Mouse (Mus musculus): Measurements from ENCODE around the gene Cers4. TPM values are rescaled to one million over a fixed set of nuclear protein-coding genes. Genes with fewer than 3 reads are reported as not detected.
A peak's percentile ranks its signal among the peaks of the same experiment; 100 is the strongest.

Gene Cers4
- polyA plus RNA-seq, 1 experiment from 2014 or later, result 41.8 TPM

DNA sequence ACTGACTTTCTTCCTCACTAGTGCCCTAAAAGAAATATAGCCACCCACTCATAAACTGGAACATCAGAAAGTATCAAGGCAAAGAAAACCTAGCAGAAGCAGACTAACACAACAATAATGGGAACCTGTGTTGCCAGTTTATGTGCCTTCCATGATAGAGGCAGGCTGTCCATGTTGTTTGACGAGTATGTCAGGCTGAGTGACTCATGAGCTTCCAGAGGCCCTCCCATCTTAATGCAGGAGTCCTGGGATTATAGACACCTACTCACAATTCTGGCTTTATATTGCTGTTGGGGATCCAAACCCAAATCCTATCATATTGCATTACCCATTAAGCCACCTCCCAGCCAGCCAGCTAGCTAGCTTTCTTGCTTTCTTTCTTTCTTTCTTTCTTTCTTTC lies 12.5 kb downstream of the Cers4 start:
- WGBS, result 82% methylated on average over 1 of the region's 1 CpGs
- no peak overlapping the region for H3K27ac ChIP-seq
- H3K27me3 ChIP-seq, result no peaks in the 10 kb centered on the region
- peaks cover 20% of the 10 kb centered on the region for H3K36me3 ChIP-seq
- peaks cover 44% of the 10 kb centered on the region for H3K4me1 ChIP-seq (replicated peaks)
- H3K4me2 ChIP-seq, result no peak overlapping the region
- no peak for ATAC-seq (replicated peaks; ENCODE audit: insufficient number of reproducible peaks, insufficient read depth, low FRiP score, low read depth)
- no peak overlapping the region for H3K9ac ChIP-seq
- no peaks in the 10 kb centered on the region for H3K9me3 ChIP-seq (replicated peaks)
- no peak overlapping the region for H3K4me3 ChIP-seq

DNA sequence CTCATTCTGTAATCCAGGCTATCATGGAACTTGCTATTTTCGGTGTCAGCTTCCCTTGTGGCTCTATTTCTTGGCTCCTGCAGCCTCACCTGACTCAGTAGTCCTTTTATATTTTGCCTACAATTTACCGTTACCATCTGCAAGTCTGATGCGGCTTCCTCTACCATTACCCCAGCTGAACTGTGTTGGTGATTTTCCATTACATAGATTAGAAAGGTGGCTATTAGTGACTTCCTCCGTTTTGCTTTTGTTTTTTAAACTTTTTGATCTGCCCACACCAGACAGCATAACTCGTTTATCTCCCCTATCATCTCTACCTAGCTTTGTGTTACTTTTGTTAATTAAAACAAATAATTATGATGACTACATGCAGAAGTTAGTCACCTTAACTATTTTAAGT lies 14.7 kb downstream of the Cers4 start:
- Histone ChIP-seq H3K9me3 (replicated peaks) (no peaks in the 10 kb centered on the region), H3K4me1 (replicated peaks) (peaks cover 58% of the 10 kb centered on the region), H3K27me3 (no peaks in the 10 kb centered on the region), H3K4me3 (no peak overlapping the region), H3K36me3 (peaks cover 9% of the 10 kb centered on the region), H3K4me2 (no peak overlapping the region), H3K27ac (no peak overlapping the region), H3K9ac (no peak overlapping the region)
- WGBS, result 62% methylated on average over 5 of the region's 5 CpGs
- ATAC-seq (replicated peaks; ENCODE audit: insufficient number of reproducible peaks, insufficient read depth, low FRiP score, low read depth), result no peak

DNA sequence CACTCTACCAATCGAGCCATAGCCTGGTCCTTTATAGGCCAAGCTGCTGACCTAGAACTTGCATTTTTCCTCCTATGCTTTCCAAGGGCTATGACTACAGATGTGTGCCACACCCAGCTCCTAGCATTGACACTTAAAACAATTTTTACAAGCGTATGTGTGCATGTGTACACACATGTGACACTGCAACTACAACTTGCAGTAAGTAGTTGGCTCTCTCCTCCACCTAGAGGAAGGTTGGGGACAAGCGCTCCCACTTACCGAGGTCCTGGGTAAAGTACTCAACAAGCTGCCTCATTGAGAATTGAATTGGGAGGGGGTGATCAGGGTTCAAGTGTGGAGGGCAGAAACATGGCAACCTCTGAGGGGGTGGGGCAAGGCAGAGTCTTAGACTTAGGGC lies 18.0 kb downstream of the Cers4 start:
- 71% methylated on average over 4 of the region's 4 CpGs for WGBS
- no peaks in the 10 kb centered on the region for H3K27me3 ChIP-seq
- H3K4me2 ChIP-seq, result peak overlapping the region; percentile 48; the same call in 1 of the 2 replicates
- no peak for ATAC-seq (replicated peaks; ENCODE audit: insufficient number of reproducible peaks, insufficient read depth, low FRiP score, low read depth)
- peaks cover 80% of the 10 kb centered on the region for H3K4me1 ChIP-seq (replicated peaks)
- no peak overlapping the region for H3K9ac ChIP-seq
- H3K9me3 ChIP-seq (replicated peaks), result no peaks in the 10 kb centered on the region
- H3K36me3 ChIP-seq, result no peaks in the 10 kb centered on the region
- no peak overlapping the region for H3K4me3 ChIP-seq
- H3K27ac ChIP-seq, result peak overlapping the region; percentile 95

DNA sequence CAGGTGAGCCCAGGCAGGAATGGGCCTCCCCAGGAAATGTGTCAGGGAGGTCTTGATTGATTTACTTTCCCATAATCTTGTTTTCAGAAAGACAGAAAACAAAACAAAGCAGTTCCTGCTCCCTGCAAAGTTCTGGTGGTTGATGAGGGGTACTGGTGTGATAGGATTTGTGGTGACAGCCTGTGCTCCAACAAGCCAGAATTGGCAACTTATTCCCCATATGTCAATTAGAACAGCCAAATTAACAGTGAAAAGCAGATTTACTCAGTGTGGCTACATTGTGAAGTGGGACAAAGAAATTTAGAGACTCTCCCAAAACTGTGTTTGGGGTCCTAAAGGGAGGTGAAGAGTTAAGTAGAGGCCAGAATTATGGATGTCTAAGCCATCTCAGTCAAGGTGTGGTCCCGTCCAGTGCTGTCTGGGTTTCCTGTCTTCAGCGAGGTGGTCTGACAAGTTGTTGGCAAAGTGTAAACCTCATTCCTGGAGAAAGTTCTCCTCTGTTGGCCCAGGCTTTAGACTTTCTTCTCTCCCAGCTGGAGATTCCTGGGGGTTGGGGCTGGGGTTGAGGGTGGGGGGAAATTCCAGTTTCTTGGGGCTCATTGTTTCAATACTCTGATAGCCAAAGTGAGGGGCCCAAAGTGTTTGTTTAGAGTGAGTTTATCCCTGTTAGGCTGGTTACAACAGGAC lies 18.7 kb downstream of the Cers4 start:
- peak overlapping the region; percentile 8; the same call in 1 of the 2 replicates for H3K9ac ChIP-seq
- H3K4me3 ChIP-seq, result no peak overlapping the region
- H3K4me2 ChIP-seq, result peak overlapping the region; percentile 48
- peak; percentile 45 for ATAC-seq (replicated peaks; ENCODE audit: insufficient number of reproducible peaks, insufficient read depth, low FRiP score, low read depth)
- 7% methylated on average over 2 of the region's 2 CpGs for WGBS
- H3K4me1 ChIP-seq (replicated peaks), result peaks cover 73% of the 10 kb centered on the region
- H3K9me3 ChIP-seq (replicated peaks), result no peaks in the 10 kb centered on the region
- H3K27me3 ChIP-seq, result no peaks in the 10 kb centered on the region
- peak overlapping the region; percentile 95 for H3K27ac ChIP-seq
- peaks cover 3% of the 10 kb centered on the region; the same call in 1 of the 2 replicates for H3K36me3 ChIP-seq

DNA sequence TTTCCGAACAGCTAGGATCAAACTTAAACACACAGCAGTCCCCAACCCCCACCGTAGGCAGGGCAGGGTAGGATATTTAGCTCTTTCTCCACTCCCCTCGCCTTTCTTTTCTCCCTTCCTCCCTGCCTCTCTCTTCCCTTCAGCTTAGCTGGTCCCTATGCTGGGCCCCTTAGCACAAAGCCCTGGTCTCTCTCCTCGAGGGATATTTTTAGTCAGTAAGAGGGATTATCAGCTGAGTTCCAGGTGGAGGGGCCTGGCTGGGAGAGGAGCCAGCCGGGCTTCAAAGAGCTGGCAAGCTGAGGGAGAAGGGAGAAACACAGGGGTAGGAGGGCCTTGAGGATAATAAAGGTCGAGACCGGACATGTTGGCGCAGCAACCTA lies 19.3 kb downstream of the Cers4 start:
- no peak overlapping the region for H3K4me3 ChIP-seq
- H3K4me1 ChIP-seq (replicated peaks), result peaks cover 68% of the 10 kb centered on the region
- H3K36me3 ChIP-seq, result peaks cover 8% of the 10 kb centered on the region; the same call in 1 of the 2 replicates
- H3K27me3 ChIP-seq, result no peaks in the 10 kb centered on the region
- H3K27ac ChIP-seq, result peak overlapping the region; percentile 95
- 7% methylated on average over 8 of the region's 8 CpGs for WGBS
- peak overlapping the region; percentile 48 for H3K4me2 ChIP-seq
- peak; percentile 90 for ATAC-seq (replicated peaks; ENCODE audit: insufficient number of reproducible peaks, insufficient read depth, low FRiP score, low read depth)
- H3K9me3 ChIP-seq (replicated peaks), result no peaks in the 10 kb centered on the region
- H3K9ac ChIP-seq, result no peak overlapping the region

DNA sequence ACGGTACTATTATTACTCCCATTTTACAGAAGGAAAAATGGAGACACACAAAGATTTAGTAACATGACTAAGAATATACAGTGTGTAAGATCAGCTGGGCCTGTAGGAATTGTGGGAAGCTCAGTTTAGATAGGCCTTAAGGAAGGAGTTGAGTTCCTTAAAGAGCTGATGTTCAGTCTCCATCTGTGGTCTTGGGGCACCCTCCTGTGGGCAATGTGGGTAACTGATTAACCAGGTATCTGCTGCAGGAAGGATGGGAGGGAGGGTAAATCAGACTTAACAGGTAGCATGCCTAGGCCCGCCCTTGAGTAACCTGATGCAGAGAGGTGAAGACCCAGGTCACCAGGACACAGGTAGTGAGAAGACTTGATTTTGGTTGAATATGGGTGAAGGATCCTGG lies 23.3 kb downstream of the Cers4 start:
- H3K4me2 ChIP-seq, result no peak overlapping the region
- ATAC-seq (replicated peaks; ENCODE audit: insufficient number of reproducible peaks, insufficient read depth, low FRiP score, low read depth), result no peak
- WGBS, result 91% methylated on average over 2 of the region's 2 CpGs

DNA sequence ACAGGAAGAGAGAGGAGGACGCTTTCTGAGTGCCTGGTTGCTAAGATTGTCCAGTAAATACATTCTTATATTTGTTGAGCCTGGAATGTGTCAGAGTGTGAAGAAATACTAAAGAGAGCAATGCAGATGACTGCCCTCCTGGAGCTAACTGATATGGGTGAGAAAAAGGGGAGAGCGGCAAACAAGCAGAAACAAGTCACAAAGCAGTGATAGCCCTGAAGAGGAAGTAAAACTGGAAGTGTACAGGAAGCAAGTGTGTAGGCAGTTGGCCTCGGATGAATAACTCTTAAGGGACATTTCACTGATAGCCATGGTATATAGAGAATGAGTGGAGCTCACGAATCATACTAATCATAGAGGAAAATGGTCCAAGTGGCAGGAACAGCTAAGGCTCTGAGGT lies 28.6 kb downstream of the Cers4 start:
- Histone ChIP-seq H3K4me2 (no peak overlapping the region), H3K36me3 (peaks cover 78% of the 10 kb centered on the region), H3K9me3 (replicated peaks) (no peaks in the 10 kb centered on the region), H3K27me3 (no peaks in the 10 kb centered on the region), H3K4me3 (no peak overlapping the region), H3K9ac (no peak overlapping the region), H3K27ac (no peak overlapping the region), H3K4me1 (replicated peaks) (no peaks in the 10 kb centered on the region)
- ATAC-seq (replicated peaks; ENCODE audit: insufficient number of reproducible peaks, insufficient read depth, low FRiP score, low read depth), result no peak
- WGBS, result 57% methylated on average over 4 of the region's 4 CpGs

More for the DNA sequence above, 23.3 kb downstream of the Cers4 start:
- no peak overlapping the region for H3K27ac ChIP-seq
- no peak overlapping the region for H3K4me3 ChIP-seq
- H3K9ac ChIP-seq, result no peak overlapping the region
- peaks cover 47% of the 10 kb centered on the region for H3K36me3 ChIP-seq
- H3K9me3 ChIP-seq (replicated peaks), result no peaks in the 10 kb centered on the region
- H3K27me3 ChIP-seq, result no peaks in the 10 kb centered on the region
- H3K4me1 ChIP-seq (replicated peaks), result peaks cover 36% of the 10 kb centered on the region

DNA sequence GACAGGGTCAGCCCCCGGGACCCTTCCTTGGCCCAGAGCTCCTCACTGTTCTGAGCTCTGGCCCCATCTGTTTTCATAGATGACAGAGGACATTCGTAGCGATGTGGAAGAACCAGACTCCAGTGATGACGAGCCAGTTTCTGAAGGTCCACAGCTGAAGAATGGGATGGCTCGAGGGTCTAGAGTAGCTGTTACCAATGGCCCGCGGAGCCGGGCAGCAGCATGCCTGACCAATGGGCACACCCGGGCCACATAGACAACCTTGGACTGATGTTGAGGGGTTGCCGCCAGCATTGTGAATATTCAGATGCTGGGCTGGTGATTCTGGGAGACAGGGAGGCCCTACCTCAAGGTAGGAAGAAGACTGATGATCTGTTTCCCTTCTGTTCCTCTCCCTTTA lies 30.7 kb downstream of the Cers4 start:
- H3K4me3 ChIP-seq, result no peak overlapping the region
- H3K27ac ChIP-seq, result no peak overlapping the region
- H3K4me2 ChIP-seq, result no peak overlapping the region
- WGBS, result 96% methylated on average over 10 of the region's 10 CpGs
- no peak overlapping the region for H3K9ac ChIP-seq
- ATAC-seq (replicated peaks; ENCODE audit: insufficient number of reproducible peaks, insufficient read depth, low FRiP score, low read depth), result no peak
- H3K9me3 ChIP-seq (replicated peaks), result no peaks in the 10 kb centered on the region
- H3K36me3 ChIP-seq, result peaks cover 68% of the 10 kb centered on the region
- H3K4me1 ChIP-seq (replicated peaks), result no peaks in the 10 kb centered on the region
- no peaks in the 10 kb centered on the region for H3K27me3 ChIP-seq

Other genes starting within 250 kb of the Cers4 start
- 3.0 and 3.3 TPM in 2 replicates for gene Tgfbr3l, start 244.8 kb upstream of the Cers4 start, polyA plus RNA-seq (2015; fragmentation: Nextera tagmentation; extraction: Ambion mirVana)
- 37.7 and 47.0 TPM in 2 replicates for gene Snapc2, start 239.9 kb upstream of the Cers4 start, polyA plus RNA-seq (2015; fragmentation: Nextera tagmentation; extraction: Ambion mirVana)
- gene Ctxn1, start 233.8 kb upstream of the Cers4 start, polyA plus RNA-seq (2015; fragmentation: Nextera tagmentation; extraction: Ambion mirVana), result 27.8 and 37.3 TPM in 2 replicates
- 59.5 and 60.2 TPM in 2 replicates for gene Timm44, start 217.1 kb upstream of the Cers4 start, polyA plus RNA-seq (2015; fragmentation: Nextera tagmentation; extraction: Ambion mirVana)
- 15.7 and 63.4 TPM in 2 replicates for gene Ccl25, start 167.8 kb upstream of the Cers4 start, polyA plus RNA-seq (2015; fragmentation: Nextera tagmentation; extraction: Ambion mirVana)
- 160 and 165 TPM in 2 replicates for gene Elavl1, start 167.6 kb upstream of the Cers4 start, polyA plus RNA-seq (2015; fragmentation: Nextera tagmentation; extraction: Ambion mirVana)
- gene Zfp958, start 120.1 kb downstream of the Cers4 start, polyA plus RNA-seq (2015; fragmentation: Nextera tagmentation; extraction: Ambion mirVana), result 8.3 and 8.5 TPM in 2 replicates